Mouse (Mus musculus) effector memory CD4-positive, alpha-beta T cell, adult 5 months (primary cell): Measurements from ENCODE around the gene Txndc8. TPM values are rescaled to one million over a fixed set of nuclear protein-coding genes. Genes with fewer than 3 reads are reported as not detected.

Experiments
- polyA plus RNA-seq: library from polyadenylated mRNA; unstranded; fragments of 100-300 nt; shearing (Covaris generic); gene quantifications from one replicate; pipeline ENCODE4 v1.2.1, GENCODE M21; 2017

Gene Txndc8
- not detected for polyA plus RNA-seq

DNA sequence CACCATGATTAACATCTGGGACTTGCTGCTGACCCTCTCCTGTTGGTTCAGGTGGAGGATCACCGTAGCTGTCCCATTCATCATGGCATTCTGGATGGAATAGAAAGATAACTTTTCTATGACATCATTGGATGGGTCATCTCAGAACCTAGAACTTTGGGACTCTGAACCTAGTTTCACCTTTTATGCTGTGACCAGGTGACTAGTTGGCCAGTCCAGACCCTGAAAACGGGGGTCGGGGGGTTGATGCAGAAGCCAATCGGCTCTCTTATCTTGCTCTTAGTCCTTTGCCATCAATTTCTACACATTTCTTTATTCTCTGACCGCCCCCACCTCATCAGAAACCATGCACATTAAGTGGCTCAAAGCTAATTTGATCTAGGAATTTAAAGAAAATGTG lies at the start of gene Txndc8:
Gene Txndc8 (minus strand): TSS at position 101 of the 400 bp plus-strand sequence.

DNA sequence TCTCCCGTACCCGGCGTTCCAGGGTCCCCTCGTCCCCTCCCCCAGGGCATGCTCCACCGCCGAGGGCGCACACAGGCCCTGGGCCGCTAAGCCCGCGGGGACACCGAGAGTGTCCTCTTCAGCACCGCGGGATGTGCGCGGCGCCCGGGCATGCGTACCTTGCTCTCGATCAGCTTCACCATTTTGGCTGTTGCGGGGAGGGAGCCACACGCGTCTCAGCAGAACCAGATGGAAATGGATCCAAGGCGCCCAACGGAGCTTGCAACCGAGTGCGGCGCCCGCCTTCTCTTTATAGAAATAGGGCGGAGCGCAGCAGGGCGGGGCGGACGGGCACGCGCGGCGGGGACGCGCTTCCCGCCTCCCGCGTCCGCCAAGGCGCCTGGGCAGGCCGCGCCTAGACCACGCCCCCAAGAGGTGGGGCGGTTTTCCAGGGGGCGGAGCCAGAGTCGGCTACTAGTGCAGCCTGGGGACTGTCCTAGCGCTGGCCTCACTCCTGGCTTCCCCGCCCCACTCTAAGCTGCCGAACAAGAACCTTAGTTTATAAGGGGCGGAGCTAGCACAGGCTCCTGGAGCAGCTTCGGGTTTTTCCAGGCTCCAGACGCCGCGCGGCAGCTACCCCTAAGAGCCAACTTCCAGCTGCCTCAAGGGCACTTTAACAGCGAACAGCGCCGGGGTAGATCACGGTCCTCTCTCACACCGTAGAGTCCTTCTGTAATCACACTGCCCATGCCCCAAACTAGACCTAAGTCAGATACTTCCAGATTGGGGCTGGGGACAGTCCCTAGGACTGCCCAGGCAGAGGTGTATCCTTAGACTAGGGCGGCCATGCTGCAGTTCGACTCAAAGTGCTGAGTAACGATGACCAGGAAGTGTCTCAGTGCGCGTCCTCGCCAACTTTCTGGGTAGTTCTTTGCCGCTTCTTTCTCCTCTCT lies 52.6 kb downstream of the Txndc8 start, which contains the start of gene Txn1:
Gene Txn1 (minus strand): TSS at position 383 of the 932 bp plus-strand sequence.

Other genes with a start within 250 kb of the Txndc8 start
- not detected for gene D630039A03Rik, start 92.8 kb downstream of the Txndc8 start, polyA plus RNA-seq
- gene Txn1, start 52.7 kb downstream of the Txndc8 start, polyA plus RNA-seq: 155 TPM
- gene Svep1, start 197.7 kb upstream of the Txndc8 start, polyA plus RNA-seq: not detected